Mouse (Mus musculus) heart, postnatal 25 days (tissue): ENCODE data around the gene Cst10. TPM values are rescaled to one million over a fixed set of nuclear protein-coding genes. Genes with fewer than 3 reads are reported as not detected.

Experiments
- DNase-seq: peaks from one replicate; pipeline ENCODE4 v3.0.0; 2022; ENCODE audit warnings: low spot score
- intact Hi-C: fragments of 180-260 bp; cut with DNase I; formaldehyde crosslinking; loops from one replicate; pipeline ENCODE4 v1.15.1; 2025
- total RNA-seq, 2 experiments: library from RNA; stranded (reverse); gene quantifications; 2 replicates each; pipeline ENCODE4 v1.2.3; 2021

Gene Cst10
- total RNA-seq, result not detected

DNA sequence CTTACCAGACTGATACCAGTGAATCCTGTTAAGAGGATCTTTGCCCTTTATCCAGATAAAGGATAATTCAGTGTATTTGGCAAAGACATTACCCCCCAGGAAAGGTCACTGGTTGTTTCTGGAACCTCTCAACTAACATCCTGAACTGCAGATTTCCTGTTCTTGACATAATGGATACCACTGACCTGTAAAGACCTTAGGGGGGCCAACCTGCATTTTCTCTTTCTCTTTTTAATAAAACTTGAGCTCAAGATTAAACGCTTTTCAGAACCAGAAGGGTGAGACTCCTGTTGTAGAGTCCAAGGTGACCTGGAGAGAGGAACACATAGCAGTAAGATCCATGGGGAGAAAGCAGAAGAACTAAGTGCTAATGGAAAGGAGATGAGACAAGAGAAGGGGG lies at the start of gene Cst10:
Cst10 (plus strand) TSS at position 301 of the 400 bp plus-strand sequence.
- intact Hi-C loops, result no loop called here
- no peak for DNase-seq

DNA sequence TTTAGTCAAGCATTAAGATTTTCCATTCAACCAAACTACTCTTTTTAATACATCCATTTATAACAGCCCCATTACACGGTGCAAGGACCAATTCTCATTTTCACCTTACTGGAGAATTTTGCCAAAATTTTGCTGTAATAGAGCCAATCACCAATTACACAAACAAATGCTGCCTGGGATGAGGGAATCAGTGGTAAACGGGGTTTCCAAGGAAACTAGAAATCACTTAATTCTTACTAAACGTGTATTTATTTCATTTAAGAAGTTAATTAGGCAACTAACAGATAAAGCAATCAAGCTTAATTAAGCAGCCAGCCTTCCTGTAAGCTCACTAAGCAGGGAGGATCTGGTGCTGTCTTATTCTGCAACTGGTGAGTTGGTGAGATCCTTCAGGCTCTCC lies 11.9 kb upstream of the Cst10 start:
- no peak for DNase-seq
- intact Hi-C loops, result no loop called here

DNA sequence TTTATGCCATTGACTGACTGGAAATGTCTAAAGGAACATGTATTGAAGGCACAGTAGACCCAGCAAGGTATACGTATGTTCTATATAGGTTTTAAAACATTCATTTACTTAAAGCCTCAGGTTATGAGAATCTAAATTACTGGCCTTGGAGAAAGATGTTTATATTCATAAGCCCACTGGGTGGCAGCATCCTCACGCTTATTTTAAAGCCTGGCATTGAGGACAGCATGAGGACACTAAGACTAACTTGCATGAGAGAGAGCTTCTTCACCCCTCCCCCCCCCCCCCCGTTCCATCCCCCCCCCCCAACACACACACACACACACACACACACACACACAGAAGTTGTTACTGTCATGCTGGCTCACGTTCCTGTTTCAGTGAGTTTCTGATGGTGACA lies 17.7 kb downstream of the Cst10 start:
- no peak for DNase-seq

More for the DNA sequence above, 17.7 kb downstream of the Cst10 start:
- intact Hi-C loops, result loop anchor here (5.0 kb wide), 2 partner anchors 600 to 675 kb away; no protein-coding TSS in a partner anchor
